Mouse (Mus musculus) telencephalon, adult 2 months (tissue): ENCODE measurements around the gene Spindoc.

Experiments used
- DNase-seq: peaks from one replicate; pipeline ENCODE4 v3.0.0-alpha.2; 2011; ENCODE audit warnings: low read depth, low spot score

Gene Spindoc

GRCm38 (mm10) chr19:7337781-7338342 is 44.9 kb downstream of the Spindoc start:
- no peak for DNase-seq

GRCm38 (mm10) chr19:7335656-7336055 is 47.1 kb downstream of the Spindoc start:
- DNase-seq, result peak; percentile 56

- DNase-seq, result no peak
Observed at GRCm38 (mm10) chr19:7334049-7334448, 48.7 kb downstream of the Spindoc start.

GRCm38 (mm10) chr19:7321391-7321790 is 61.4 kb downstream of the Spindoc start:
- no peak for DNase-seq

GRCm38 (mm10) chr19:7320181-7320580 is 62.6 kb downstream of the Spindoc start:
- no peak for DNase-seq

- no peak for DNase-seq
Observed at GRCm38 (mm10) chr19:7317716-7318115, 65.1 kb downstream of the Spindoc start.

- DNase-seq, result no peak
Observed at GRCm38 (mm10) chr19:7316822-7317221, 66.0 kb downstream of the Spindoc start.

- no peak for DNase-seq
Observed at GRCm38 (mm10) chr19:7315587-7315984, 67.2 kb downstream of the Spindoc start.

- DNase-seq, result peak; percentile 45
Observed at GRCm38 (mm10) chr19:7314976-7315586, 67.7 kb downstream of the Spindoc start.

GRCm38 (mm10) chr19:7313660-7314059 is 69.1 kb downstream of the Spindoc start:
- DNase-seq, result no peak

- no peak for DNase-seq
Observed at GRCm38 (mm10) chr19:7311306-7311705, 71.5 kb downstream of the Spindoc start.

- no peak for DNase-seq
Observed at GRCm38 (mm10) chr19:7310704-7311103, 72.1 kb downstream of the Spindoc start.

- no peak for DNase-seq
Observed at GRCm38 (mm10) chr19:7309738-7310330, 73.0 kb downstream of the Spindoc start.

GRCm38 (mm10) chr19:7307995-7308770 is 74.6 kb downstream of the Spindoc start:
- DNase-seq, result peak; percentile 44

GRCm38 (mm10) chr19:7306968-7307367 is 75.8 kb downstream of the Spindoc start:
- no peak for DNase-seq

GRCm38 (mm10) chr19:7305380-7306310 is 77.1 kb downstream of the Spindoc start:
- no peak for DNase-seq

GRCm38 (mm10) chr19:7304801-7305200 is 78.0 kb downstream of the Spindoc start:
- DNase-seq, result no peak
